Mouse (Mus musculus) embryonic facial prominence, embryonic 13.5 days (tissue): ENCODE measurements around the gene Gm26965. TPM values are rescaled to one million over a fixed set of nuclear protein-coding genes. Genes with fewer than 3 reads are reported as not detected.

ENCODE experiments used
- ATAC-seq: fragments of 200-750 bp; cut with Nextera tagmentation; 2 replicates; pipeline ENCODE4 v1.8.0; 2017; ENCODE audit warnings: low read depth; ENCODE audit not compliant: insufficient number of reproducible peaks, insufficient read depth, low FRiP score, low TSS enrichment
- H3K27ac ChIP-seq: fragments of 300-500 bp; sonication (generic); 2 replicates; pipeline ENCODE4 v1.5.1; 2015; ENCODE audit warnings: moderate library complexity, mild to moderate bottlenecking, inconsistent platforms
- H3K27me3 ChIP-seq: fragments of 300-500 bp; sonication (generic); 2 replicates; pipeline ENCODE4 v1.6.1; 2015; ENCODE audit warnings: mild to moderate bottlenecking, inconsistent platforms
- H3K36me3 ChIP-seq: fragments of 300-500 bp; sonication (generic); 2 replicates; pipeline ENCODE4 v1.6.1; 2015; ENCODE audit warnings: mild to moderate bottlenecking, inconsistent platforms
- H3K4me1 ChIP-seq: fragments of 300-500 bp; sonication (generic); 2 replicates; pipeline ENCODE4 v1.6.1; 2015; ENCODE audit warnings: inconsistent platforms
- H3K4me2 ChIP-seq: fragments of 300-500 bp; sonication (generic); 2 replicates; pipeline ENCODE4 v1.6.1; 2015; ENCODE audit warnings: moderate library complexity, mild to moderate bottlenecking, inconsistent platforms
- H3K4me3 ChIP-seq: fragments of 300-500 bp; sonication (generic); 2 replicates; pipeline ENCODE4 v1.5.1; 2015; ENCODE audit warnings: mild to moderate bottlenecking, inconsistent platforms
- H3K9ac ChIP-seq: fragments of 300-500 bp; sonication (generic); 2 replicates; pipeline ENCODE4 v1.6.1; 2015; ENCODE audit warnings: mild to moderate bottlenecking, inconsistent platforms
- H3K9me3 ChIP-seq: fragments of 300-500 bp; sonication (generic); 2 replicates; pipeline ENCODE4 v1.6.1; 2016; ENCODE audit warnings: inconsistent platforms
- WGBS: fragments of 180-500 bp; shearing (Covaris S2); methylation state at CpG from one replicate; pipeline ENCODE4 v1.1.7; 2015; ENCODE audit warnings: mixed read lengths; 5-methylcytosine and 5-hydroxymethylcytosine counted together
- polyA plus RNA-seq: library from polyadenylated mRNA; unstranded; fragments of >200 nt; fragmentation: Nextera tagmentation; extraction: Ambion mirVana; gene quantifications from 2 replicates; pipeline ENCODE4 v1.2.1, GENCODE M21; 2015

The Gm26965 gene
- polyA plus RNA-seq: not detected in 2 replicates

DNA sequence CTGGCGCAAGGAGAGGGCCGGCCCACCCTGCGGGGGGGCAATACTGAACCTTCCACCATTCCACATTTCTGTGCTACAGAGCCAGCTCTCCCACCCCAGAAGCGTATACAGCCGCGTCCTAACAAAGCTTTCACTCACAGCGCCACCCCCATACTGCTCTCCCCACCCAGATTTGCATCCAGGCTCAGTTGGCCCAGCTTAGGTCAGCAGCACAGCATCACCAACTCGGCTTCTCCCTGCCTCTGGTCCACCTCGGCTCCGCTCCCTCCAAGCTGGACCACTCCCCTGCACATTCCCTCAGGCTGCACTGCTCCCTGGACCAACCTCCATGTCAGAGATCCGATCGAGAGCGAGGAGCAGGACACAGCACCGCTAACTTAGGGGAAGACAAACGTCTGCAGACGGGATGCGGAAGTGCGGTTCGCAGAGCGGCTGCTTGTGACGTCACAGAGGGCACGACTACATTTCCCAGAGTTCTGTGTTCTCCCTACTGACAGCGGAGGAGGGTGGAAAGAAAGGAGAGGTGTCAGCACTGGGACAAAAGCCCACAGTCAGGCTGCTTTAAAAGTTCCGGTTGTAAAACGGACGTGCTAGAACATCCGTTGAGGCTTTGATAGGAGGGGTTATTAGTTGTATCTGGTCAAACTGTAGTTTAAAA is at the start of gene Gm26965, which contains the start of gene Zfp87:
TSS of gene Gm26965 (minus strand) at position 399 of the 658 bp plus-strand sequence.
TSS of gene Zfp87 (minus strand) at position 425 of the 658 bp plus-strand sequence.
- Histone ChIP-seq H3K4me2 (peak within 1 kb of the TSS; percentile 86), H3K36me3 (peaks cover under 1% of the 10 kb centered on the region; the same call in 1 of the 2 replicates), H3K4me3 (peak within 1 kb of the TSS; percentile 84), H3K27me3 (no peaks in the 10 kb centered on the region; the same call in 1 of the 2 replicates), H3K27ac (peak within 1 kb of the TSS; percentile 79), H3K4me1 (peaks cover 10% of the 10 kb centered on the region), H3K9me3 (no peaks in the 10 kb centered on the region), H3K9ac (peak within 1 kb of the TSS; percentile 87)
- peak; percentile 98 for ATAC-seq
- WGBS: under 1% methylated on average over 27 of the region's 27 CpGs

DNA sequence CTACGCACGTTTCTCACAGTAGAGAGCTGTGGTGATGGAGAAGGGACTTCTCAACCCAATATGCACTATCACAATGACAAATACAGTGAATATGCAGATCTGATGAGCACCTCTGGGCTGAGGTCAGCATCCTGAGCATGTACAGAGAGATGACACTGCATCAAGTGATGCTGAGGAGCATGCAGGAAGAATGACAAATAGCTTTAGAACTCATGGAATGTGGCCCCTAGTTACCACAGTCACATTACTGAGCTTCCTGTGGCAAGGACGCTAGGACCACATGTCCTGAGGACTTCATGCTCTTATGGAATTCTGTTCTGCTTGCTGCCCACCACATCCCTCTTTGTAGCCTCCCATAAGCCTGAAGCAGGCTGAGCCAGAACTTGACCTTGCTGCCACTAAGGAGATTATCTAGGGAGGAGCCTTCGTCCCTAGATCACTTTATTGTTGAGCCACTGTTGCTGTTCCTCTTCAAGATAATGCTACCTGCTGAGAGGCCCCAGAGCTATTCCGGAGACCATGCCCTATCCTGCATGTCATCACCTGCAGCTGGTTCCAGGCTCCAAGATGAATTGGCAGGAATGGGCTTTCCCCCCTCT is 46.7 kb upstream of the Gm26965 start:
- Histone ChIP-seq H3K27me3 (no peaks in the 10 kb centered on the region), H3K4me3 (no peak overlapping the region), H3K9me3 (no peaks in the 10 kb centered on the region), H3K27ac (no peak overlapping the region), H3K9ac (no peak overlapping the region), H3K4me1 (no peaks in the 10 kb centered on the region), H3K36me3 (no peaks in the 10 kb centered on the region), H3K4me2 (no peak overlapping the region)
- ATAC-seq: no peak
- 68% methylated on average over 5 of the region's 5 CpGs for WGBS

DNA sequence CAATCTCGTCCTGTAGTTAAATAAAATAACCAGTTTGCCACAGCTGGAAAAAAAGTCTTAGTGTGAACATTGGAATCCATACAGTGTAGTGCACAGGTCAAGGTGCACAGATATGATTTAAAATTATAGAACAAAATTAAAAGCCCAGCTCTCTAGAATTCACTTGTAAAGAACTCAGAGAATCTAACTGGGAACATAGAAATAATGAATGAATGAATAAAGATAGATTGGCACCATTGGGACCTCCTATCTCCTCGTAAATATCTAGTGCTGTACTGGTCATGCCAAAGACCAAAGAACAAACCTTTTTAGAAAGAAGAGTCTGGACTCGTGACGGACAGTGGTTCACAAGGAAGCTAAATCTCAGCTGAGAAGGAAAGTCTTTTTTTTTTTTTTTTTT is 27.8 kb upstream of the Gm26965 start, which contains the start of gene Zfp748:
TSS of gene Zfp748 (minus strand) at position 101 of the 400 bp plus-strand sequence.
- ATAC-seq: no peak
- Histone ChIP-seq H3K9ac (peak within 1 kb of the TSS; percentile 91), H3K4me1 (peaks cover 11% of the 10 kb centered on the region), H3K9me3 (no peaks in the 10 kb centered on the region), H3K27ac (peak within 1 kb of the TSS; percentile 93), H3K4me2 (peak within 1 kb of the TSS; percentile 60), H3K4me3 (peak within 1 kb of the TSS; percentile 93), H3K27me3 (no peaks in the 10 kb centered on the region), H3K36me3 (no peaks in the 10 kb centered on the region)
- WGBS: 78% methylated on average over 4 of the region's 4 CpGs

DNA sequence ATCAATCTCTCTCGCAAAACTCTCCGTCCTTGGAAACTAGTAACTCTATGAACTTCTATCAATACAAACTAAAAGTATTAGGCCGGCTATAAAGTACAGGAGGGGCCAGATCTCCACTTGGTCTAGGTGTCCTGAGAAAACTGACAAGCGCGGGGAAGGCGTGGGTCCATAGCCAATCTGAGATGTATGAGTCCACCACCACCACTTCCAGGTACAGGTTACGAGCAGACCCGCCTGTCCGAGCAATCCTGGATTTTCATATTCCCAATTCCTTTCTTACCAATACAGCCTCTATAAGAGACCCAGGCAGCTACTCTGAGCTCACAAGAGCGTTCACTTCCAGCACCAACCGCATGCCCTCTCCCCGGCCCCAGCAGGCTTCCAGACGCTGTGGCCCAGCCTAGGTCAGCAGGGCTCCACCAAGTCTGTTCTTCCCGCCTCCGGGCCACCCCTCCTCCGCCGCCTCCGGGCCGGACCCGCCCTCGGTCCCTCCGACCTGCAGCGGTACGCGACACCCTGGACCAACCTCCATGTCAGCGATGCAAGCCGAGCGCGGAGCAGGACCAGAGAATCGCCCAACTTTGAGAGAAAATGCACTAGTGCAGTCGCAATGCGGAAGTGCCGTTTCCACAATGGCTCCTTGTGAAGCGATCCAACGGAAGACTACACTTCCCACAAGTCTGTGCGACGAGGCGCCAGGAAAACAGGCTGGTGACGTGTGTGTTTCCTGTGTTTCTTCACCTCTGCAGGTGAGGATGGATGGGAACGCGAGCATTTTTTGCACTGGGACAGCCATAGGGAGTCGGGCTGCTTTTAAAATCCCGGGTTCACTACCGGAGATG is 26.8 kb upstream of the Gm26965 start:
- Histone ChIP-seq H3K27me3 (no peaks in the 10 kb centered on the region), H3K36me3 (no peaks in the 10 kb centered on the region), H3K27ac (peak overlapping the region; percentile 93), H3K4me3 (peak overlapping the region; percentile 93), H3K4me1 (peaks cover 11% of the 10 kb centered on the region), H3K4me2 (peak overlapping the region; percentile 60), H3K9me3 (no peaks in the 10 kb centered on the region), H3K9ac (peak overlapping the region; percentile 91)
- peak; percentile 94 for ATAC-seq
- WGBS: under 1% methylated on average over 44 of the region's 44 CpGs

DNA sequence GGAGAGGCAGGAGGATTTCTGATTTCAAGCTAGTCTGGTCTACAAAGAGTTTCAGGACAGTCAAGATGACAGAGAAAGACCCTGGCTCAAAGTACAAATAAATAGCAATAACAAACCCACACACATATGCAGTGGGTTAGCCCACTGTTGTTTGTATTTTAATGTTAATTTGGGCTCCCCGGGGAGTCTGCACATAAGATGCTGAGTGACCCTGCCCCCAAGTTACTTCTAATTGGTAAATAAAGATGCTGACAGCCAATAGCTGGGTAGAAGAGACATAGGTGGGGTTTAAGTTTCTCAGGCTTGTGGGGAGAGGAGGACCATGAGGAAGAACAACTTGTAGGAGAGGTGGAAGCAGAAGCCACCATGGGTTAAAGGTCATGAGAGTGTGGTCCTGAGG is 20.0 kb upstream of the Gm26965 start:
- Histone ChIP-seq H3K27me3 (no peaks in the 10 kb centered on the region), H3K27ac (no peak overlapping the region), H3K4me2 (no peak overlapping the region), H3K36me3 (peaks cover 47% of the 10 kb centered on the region), H3K4me3 (no peak overlapping the region), H3K4me1 (no peaks in the 10 kb centered on the region), H3K9ac (no peak overlapping the region), H3K9me3 (peaks cover 14% of the 10 kb centered on the region)
- WGBS: 84% methylated on average over 1 of the region's 1 CpGs
- no peak for ATAC-seq

DNA sequence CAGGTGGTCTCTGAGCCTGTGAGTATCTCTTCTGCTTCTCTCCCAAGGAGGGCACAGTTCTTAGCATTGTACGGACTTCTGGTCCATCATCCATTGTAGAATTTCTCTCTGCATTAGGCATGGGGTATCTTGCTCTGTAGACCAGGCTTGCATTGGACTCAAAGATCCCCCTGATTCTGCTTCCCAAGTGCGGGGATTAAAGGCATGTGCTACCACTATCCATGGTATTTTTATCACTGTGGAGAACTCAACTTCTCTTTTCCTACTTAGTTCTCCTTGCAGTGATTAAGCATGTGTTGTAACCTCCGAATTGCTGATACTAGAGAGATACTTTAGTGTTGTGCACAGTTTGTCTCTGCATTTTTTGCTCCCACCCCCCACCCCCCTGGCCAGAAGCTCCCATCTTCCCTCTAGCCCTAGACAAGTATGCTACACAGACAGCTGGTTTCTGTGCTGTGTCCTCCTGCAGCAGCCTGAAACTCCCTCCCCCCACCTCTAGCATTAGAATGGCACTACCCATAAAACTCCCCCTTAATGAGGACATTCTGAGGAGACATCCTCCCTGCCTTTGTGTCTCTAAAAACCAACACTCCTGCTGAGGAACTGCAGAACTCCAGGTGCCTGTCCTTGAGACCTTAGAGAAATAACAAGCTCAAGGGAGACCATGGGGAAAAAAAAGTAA is 1.2 kb upstream of the Gm26965 start:
- Histone ChIP-seq H3K9ac (no peak overlapping the region), H3K4me3 (no peak overlapping the region), H3K27ac (no peak overlapping the region), H3K36me3 (no peaks in the 10 kb centered on the region), H3K4me2 (no peak overlapping the region), H3K27me3 (no peaks in the 10 kb centered on the region; the same call in 1 of the 2 replicates), H3K4me1 (peaks cover 10% of the 10 kb centered on the region), H3K9me3 (no peaks in the 10 kb centered on the region)
- ATAC-seq: no peak
- WGBS: 80% methylated on average over 3 of the region's 3 CpGs

DNA sequence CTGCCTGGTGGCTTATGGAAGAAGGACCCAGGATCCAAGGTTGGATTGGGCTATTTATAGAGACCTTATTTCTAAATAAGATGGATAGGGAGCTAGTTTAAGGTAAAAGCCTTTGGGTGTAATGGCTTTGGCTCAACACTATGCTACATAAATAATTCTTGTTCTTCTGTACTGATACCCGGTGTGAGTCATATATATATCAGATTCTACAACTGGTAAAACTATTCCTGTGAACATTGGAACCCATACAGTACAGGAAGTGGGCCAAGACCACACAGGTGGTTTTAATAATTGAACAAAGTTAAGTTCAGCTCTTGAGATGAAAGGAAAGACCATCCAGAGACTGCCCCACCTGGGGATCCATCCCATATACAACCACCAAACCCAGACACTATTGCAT is 25.0 kb downstream of the Gm26965 start:
- 78% methylated on average over 1 of the region's 1 CpGs for WGBS
- Histone ChIP-seq H3K4me3 (peak overlapping the region; percentile 79; the same call in 1 of the 2 replicates), H3K4me1 (peaks cover 8% of the 10 kb centered on the region), H3K9me3 (0 out of 2 replicates have a peak, but pooled peaks cover 4% of the 10 kb centered on the region), H3K9ac (no peak overlapping the region), H3K4me2 (0 out of 2 replicates have a peak overlapping the region, but pooled peaks have one; percentile 73), H3K27ac (no peak overlapping the region), H3K27me3 (no peaks in the 10 kb centered on the region), H3K36me3 (peaks cover 15% of the 10 kb centered on the region)
- ATAC-seq: 0 out of 2 replicates have a peak, but pooled peaks have one; percentile 46

DNA sequence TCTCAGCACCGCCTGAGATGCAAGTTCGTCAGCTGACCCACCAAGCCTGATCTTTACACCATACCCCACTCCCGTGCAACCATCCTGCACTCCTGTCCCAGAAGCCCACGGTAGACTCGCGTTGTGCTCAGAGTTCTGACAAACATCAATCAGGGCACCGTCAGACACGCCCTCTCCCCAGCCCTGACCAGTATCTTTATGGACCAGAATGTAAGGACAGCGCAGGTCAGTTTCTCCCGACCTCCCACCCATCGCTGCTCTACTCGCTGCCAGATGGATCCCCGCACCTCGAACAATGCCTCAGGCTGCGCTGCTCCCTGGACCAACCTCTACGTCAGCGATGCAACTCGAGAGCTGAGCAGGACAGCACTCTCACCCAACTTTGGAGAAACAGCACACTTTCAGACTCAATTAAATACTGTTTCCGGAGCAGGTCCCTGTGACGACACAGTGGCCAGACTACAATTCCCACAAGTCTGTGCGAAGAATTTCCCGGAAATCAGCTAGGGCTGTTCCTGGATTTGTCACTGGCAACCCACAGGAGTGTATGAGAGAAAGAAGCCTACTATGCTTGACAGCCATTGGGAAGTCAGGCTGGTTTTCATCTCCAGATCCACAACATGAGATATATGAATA is 25.7 kb downstream of the Gm26965 start, which contains the start of gene Zfp58:
TSS of gene Zfp58 (minus strand) at position 472 of the 636 bp plus-strand sequence.
- H3K4me1 ChIP-seq: peaks cover 8% of the 10 kb centered on the region
- peak within 1 kb of the TSS; percentile 79 for H3K4me3 ChIP-seq
- H3K4me2 ChIP-seq: peak within 1 kb of the TSS; percentile 73
- peak; percentile 85 for ATAC-seq
- H3K27ac ChIP-seq: 0 out of 2 replicates have a peak within 1 kb of the TSS, but pooled peaks have one; percentile 52
- under 1% methylated on average over 22 of the region's 22 CpGs for WGBS
- H3K9me3 ChIP-seq: 0 out of 2 replicates have a peak, but pooled peaks cover 4% of the 10 kb centered on the region
- no peaks in the 10 kb centered on the region for H3K27me3 ChIP-seq
- H3K9ac ChIP-seq: peak within 1 kb of the TSS; percentile 82
- H3K36me3 ChIP-seq: peaks cover 21% of the 10 kb centered on the region

DNA sequence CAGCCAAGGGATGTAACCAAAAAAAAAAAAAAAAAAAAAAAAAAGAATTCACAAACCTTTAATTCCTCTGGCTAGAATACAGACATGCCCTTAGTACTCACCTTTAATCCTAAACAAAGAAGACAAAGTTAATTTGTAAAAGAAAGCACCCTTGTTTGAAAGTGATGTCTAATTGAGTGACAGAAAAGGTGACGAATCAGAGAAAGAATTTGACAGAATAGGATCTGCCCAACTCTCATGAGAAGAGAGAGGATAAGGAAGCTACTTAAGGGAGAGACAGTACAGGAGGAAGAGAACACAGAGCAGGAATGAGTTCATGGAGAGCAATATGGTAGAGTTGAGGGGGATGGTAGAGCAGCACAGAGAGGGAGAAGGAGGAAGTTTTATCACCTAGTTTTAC is 30.3 kb downstream of the Gm26965 start:
- H3K9me3 ChIP-seq: peaks cover 33% of the 10 kb centered on the region
- no peak for ATAC-seq
- no peak overlapping the region for H3K4me3 ChIP-seq
- H3K4me1 ChIP-seq: peaks cover 8% of the 10 kb centered on the region
- no peak overlapping the region for H3K27ac ChIP-seq
- no peak overlapping the region for H3K9ac ChIP-seq
- no peak overlapping the region for H3K4me2 ChIP-seq
- H3K36me3 ChIP-seq: peaks cover 65% of the 10 kb centered on the region
- WGBS: 94% methylated on average over 1 of the region's 1 CpGs
- no peaks in the 10 kb centered on the region for H3K27me3 ChIP-seq

DNA sequence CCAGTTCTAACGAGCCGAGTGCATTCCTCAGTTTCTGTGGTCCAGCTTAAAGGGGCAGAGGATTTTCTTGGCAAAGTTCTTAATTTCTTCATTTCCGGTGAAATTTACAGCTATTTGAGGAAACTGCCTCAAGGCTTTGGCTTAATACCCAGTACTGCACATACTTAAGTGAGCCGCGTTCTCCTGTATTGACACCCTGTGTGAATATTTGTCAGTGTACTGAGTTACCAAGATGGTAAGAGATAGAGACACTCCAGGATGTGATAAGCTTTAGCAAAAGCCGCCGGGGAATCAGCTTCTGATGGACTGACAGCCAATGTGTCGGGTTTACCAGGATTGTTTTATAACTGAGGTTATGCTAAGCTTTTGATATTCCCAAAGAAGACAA is 41.5 kb downstream of the Gm26965 start:
- WGBS: 35% methylated on average over 8 of the region's 8 CpGs
- ATAC-seq: no peak; the same call in 1 of the 2 replicates
- Histone ChIP-seq H3K27ac (peak overlapping the region; percentile 28; the same call in 1 of the 2 replicates), H3K4me2 (peak overlapping the region; percentile 70), H3K9ac (peak overlapping the region; percentile 74), H3K4me1 (peaks cover 6% of the 10 kb centered on the region), H3K27me3 (no peaks in the 10 kb centered on the region), H3K36me3 (peaks cover 31% of the 10 kb centered on the region), H3K4me3 (peak overlapping the region; percentile 65), H3K9me3 (peaks cover 5% of the 10 kb centered on the region)
